Mouse (Mus musculus): ENCODE measurements around the gene Rabac1. TPM values are rescaled to one million over a fixed set of nuclear protein-coding genes. Genes with fewer than 3 reads are reported as not detected.

The Rabac1 gene
- polyA plus RNA-seq, 1 experiment from 2014 or later = 275 TPM

GRCm38 (mm10) chr7:24949958-24950623, 22.5 kb downstream of the Rabac1 start:
- peak; percentile 39 for ATAC-seq (replicated peaks; ENCODE audit: extremely low read depth, insufficient read depth, low FRiP score)
- H3K27ac ChIP-seq (ENCODE audit: low read length) = no peak overlapping the region

GRCm38 (mm10) chr7:24948774-24949173, 23.8 kb downstream of the Rabac1 start:
- WGBS = 4% methylated on average over 28 of the region's 29 CpGs
- 0 out of 2 replicates have a peak, but pooled peaks cover 2% of the 10 kb centered on the region for H3K9me3 ChIP-seq (replicated peaks; ENCODE audit: control insufficient read depth, low read length)
- no peak overlapping the region for H3K9ac ChIP-seq (ENCODE audit: low read length)
- peaks cover 6% of the 10 kb centered on the region for H3K4me1 ChIP-seq (ENCODE audit: control insufficient read depth, insufficient read depth, low read length)
- peaks cover 97% of the 10 kb centered on the region for H3K27me3 ChIP-seq (ENCODE audit: control insufficient read depth, insufficient read depth, low read length)
- H3K4me3 ChIP-seq (ENCODE audit: low read length) = no peak overlapping the region
- no peak overlapping the region for H3K27ac ChIP-seq (ENCODE audit: low read length)
- H3K36me3 ChIP-seq (ENCODE audit: control insufficient read depth, insufficient read depth) = no peaks in the 10 kb centered on the region
- ATAC-seq (replicated peaks; ENCODE audit: extremely low read depth, insufficient read depth, low FRiP score) = no peak
- no peak overlapping the region for H3K4me2 ChIP-seq (ENCODE audit: low read depth, low read length)

More at GRCm38 (mm10) chr7:24949958-24950623, 22.5 kb downstream of the Rabac1 start:
- 2% methylated on average over 8 of the region's 8 CpGs for WGBS
- Histone ChIP-seq H3K27me3 (ENCODE audit: control insufficient read depth, insufficient read depth, low read length) (peaks cover 95% of the 10 kb centered on the region), H3K9ac (ENCODE audit: low read length) (no peak overlapping the region), H3K4me1 (ENCODE audit: control insufficient read depth, insufficient read depth, low read length) (0 out of 2 replicates have a peak, but pooled peaks cover 3% of the 10 kb centered on the region), H3K4me2 (ENCODE audit: low read depth, low read length) (no peak overlapping the region), H3K4me3 (ENCODE audit: low read length) (no peak overlapping the region), H3K9me3 (replicated peaks; ENCODE audit: control insufficient read depth, low read length) (0 out of 2 replicates have a peak, but pooled peaks cover 2% of the 10 kb centered on the region), H3K36me3 (ENCODE audit: control insufficient read depth, insufficient read depth) (no peaks in the 10 kb centered on the region)

DNA sequence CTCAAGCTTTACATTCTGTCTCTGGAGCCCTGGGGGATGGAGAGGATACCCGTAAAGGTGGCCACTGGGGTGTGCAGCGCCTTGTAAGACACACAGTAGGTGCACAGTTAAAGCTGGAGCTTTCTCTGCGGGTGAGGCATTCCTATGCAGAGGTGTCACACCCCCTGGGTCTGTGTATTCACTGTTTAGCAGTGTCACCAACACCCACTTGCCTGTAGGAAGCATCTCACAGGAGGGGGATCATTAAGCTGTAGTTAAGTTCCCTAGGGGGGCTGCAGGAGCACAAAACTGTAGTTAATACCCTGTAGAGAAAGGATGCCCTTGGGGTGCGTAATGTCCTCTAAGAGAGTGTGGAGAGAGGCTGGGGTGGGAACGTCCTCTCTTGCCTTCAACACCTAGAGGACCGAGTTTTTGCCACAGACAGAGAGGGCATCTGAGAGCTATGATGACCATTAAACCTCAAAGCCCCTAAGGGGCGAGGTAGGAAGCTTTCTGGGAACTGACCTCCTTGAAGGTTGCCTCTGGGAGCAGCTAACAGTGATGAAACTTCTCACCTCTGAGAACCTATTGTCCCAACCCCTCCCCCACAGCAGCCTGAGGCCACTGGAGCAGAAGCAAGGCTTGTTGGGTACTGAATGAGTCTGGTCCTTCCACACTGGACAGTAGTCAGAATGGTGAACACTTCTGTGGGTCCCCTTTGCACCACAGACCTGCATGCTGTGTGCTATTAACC, 25.1 kb downstream of the Rabac1 start:
- no peaks in the 10 kb centered on the region for H3K36me3 ChIP-seq (ENCODE audit: control insufficient read depth, insufficient read depth)
- no peak overlapping the region for H3K27ac ChIP-seq (ENCODE audit: low read length)
- peaks cover 99% of the 10 kb centered on the region for H3K27me3 ChIP-seq (ENCODE audit: control insufficient read depth, insufficient read depth, low read length)
- no peak overlapping the region for H3K4me2 ChIP-seq (ENCODE audit: low read depth, low read length)
- H3K4me3 ChIP-seq (ENCODE audit: low read length) = no peak overlapping the region
- H3K9me3 ChIP-seq (replicated peaks; ENCODE audit: control insufficient read depth, low read length) = 0 out of 2 replicates have a peak, but pooled peaks cover 2% of the 10 kb centered on the region
- H3K4me1 ChIP-seq (ENCODE audit: control insufficient read depth, insufficient read depth, low read length) = peaks cover 6% of the 10 kb centered on the region
- WGBS = 4% methylated on average over 7 of the region's 7 CpGs
- ATAC-seq (replicated peaks; ENCODE audit: extremely low read depth, insufficient read depth, low FRiP score) = no peak
- H3K9ac ChIP-seq (ENCODE audit: low read length) = no peak overlapping the region

DNA sequence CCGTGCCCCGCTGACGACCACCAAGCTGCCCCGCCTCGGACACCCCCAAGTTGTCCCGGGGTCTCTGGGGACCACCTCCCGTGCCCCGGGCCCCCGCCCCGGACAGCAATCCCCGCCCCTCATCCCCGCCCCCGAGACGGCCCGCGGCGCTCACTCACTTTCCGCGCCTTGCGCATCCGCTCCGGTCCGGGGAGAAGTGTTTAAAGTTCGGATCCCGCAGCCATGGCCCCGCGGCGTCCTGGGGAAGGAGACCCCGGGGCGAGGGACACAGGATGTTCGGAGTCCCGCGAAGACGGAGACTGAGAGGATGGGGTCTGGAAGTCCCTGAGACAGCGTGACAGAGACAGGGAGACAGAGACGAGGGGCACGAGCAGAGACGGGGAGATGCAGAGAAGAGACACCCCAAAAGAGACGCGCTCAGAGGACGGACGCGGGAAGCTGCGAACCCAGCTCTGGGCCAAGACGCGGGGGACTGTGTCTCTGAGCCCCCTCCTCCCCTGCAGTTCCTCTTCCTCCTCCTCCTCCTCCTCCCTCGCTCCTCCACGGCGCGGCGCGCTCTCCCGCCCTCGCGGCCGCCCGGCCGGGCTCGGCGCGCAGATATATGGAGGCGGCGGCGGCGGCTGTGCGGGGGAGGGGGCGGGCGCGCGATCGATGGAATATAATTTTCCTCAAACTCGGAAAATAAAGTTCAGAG, 28.1 kb downstream of the Rabac1 start, which contains the start of gene Gm4881:
Gene Gm4881, minus strand, starts transcription at position 238 of the 694 bp plus-strand sequence.
- Histone ChIP-seq H3K4me2 (ENCODE audit: low read depth, low read length) (peak within 1 kb of the TSS; percentile 59), H3K36me3 (ENCODE audit: control insufficient read depth, insufficient read depth) (no peaks in the 10 kb centered on the region), H3K27me3 (ENCODE audit: control insufficient read depth, insufficient read depth, low read length) (peaks cover 91% of the 10 kb centered on the region), H3K27ac (ENCODE audit: low read length) (no peak within 1 kb of the TSS), H3K9ac (ENCODE audit: low read length) (peak within 1 kb of the TSS; percentile 2), H3K9me3 (replicated peaks; ENCODE audit: control insufficient read depth, low read length) (0 out of 2 replicates have a peak, but pooled peaks cover 2% of the 10 kb centered on the region), H3K4me1 (ENCODE audit: control insufficient read depth, insufficient read depth, low read length) (peaks cover 6% of the 10 kb centered on the region), H3K4me3 (ENCODE audit: low read length) (peak within 1 kb of the TSS; percentile 50)
- ATAC-seq (replicated peaks; ENCODE audit: extremely low read depth, insufficient read depth, low FRiP score) = no peak
- under 1% methylated on average over 70 of the region's 72 CpGs for WGBS

DNA sequence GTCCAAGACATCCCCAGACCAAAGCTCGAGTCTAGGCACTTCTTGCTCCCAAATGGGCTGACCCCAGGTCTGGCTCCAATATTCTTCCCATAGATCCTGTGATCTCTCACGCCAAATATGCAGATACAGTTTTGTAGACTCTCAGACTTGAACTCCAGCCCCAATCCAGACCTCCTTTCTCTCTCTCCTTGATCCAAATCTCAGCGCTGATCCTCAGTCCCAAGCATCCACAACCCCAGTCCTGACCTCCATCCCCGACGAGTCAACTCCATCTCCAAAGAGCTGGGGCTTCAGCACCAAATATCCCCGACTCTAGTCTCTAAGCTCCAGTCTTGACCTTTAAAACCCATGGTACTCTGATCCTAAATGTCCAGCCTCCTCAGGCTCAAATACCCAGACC, 28.9 kb downstream of the Rabac1 start:
- H3K9ac ChIP-seq (ENCODE audit: low read length) = no peak overlapping the region
- no peaks in the 10 kb centered on the region for H3K36me3 ChIP-seq (ENCODE audit: control insufficient read depth, insufficient read depth)
- WGBS = 11% methylated on average over 6 of the region's 6 CpGs
- peaks cover 89% of the 10 kb centered on the region for H3K27me3 ChIP-seq (ENCODE audit: control insufficient read depth, insufficient read depth, low read length)
- H3K4me3 ChIP-seq (ENCODE audit: low read length) = no peak overlapping the region
- ATAC-seq (replicated peaks; ENCODE audit: extremely low read depth, insufficient read depth, low FRiP score) = no peak
- H3K4me1 ChIP-seq (ENCODE audit: control insufficient read depth, insufficient read depth, low read length) = peaks cover 6% of the 10 kb centered on the region
- H3K27ac ChIP-seq (ENCODE audit: low read length) = no peak overlapping the region
- H3K9me3 ChIP-seq (replicated peaks; ENCODE audit: control insufficient read depth, low read length) = 0 out of 2 replicates have a peak, but pooled peaks cover 2% of the 10 kb centered on the region
- H3K4me2 ChIP-seq (ENCODE audit: low read depth, low read length) = no peak overlapping the region

GRCm38 (mm10) chr7:24931651-24932050, 40.9 kb downstream of the Rabac1 start:
- peaks cover 67% of the 10 kb centered on the region for H3K27me3 ChIP-seq (ENCODE audit: control insufficient read depth, insufficient read depth, low read length)
- H3K4me3 ChIP-seq (ENCODE audit: low read length) = no peak overlapping the region
- no peak for ATAC-seq (replicated peaks; ENCODE audit: extremely low read depth, insufficient read depth, low FRiP score)
- H3K4me1 ChIP-seq (ENCODE audit: control insufficient read depth, insufficient read depth, low read length) = no peaks in the 10 kb centered on the region
- H3K4me2 ChIP-seq (ENCODE audit: low read depth, low read length) = no peak overlapping the region
- H3K27ac ChIP-seq (ENCODE audit: low read length) = no peak overlapping the region
- H3K36me3 ChIP-seq (ENCODE audit: control insufficient read depth, insufficient read depth) = no peaks in the 10 kb centered on the region
- H3K9ac ChIP-seq (ENCODE audit: low read length) = no peak overlapping the region
- H3K9me3 ChIP-seq (replicated peaks; ENCODE audit: control insufficient read depth, low read length) = no peaks in the 10 kb centered on the region
- WGBS = 2% methylated on average over 15 of the region's 15 CpGs

DNA sequence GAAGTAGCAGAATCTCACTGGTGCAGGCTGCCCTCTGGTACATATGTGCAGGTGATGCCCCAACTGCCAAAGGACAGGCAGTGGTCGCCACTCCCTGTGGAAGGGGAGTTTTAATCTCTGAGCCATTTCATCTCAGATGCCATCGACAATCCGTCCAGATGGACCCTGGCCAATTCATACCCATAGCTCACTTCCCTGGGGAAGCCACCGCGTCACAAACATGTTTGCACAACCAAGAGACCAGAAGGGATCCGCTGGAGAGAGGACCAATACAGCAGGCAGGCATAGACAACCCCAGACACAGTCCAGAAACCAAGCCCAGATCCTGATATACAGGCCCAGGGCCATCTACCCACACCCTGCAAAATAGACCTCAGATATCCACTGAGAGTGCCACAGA, 42.1 kb downstream of the Rabac1 start:
- H3K4me2 ChIP-seq (ENCODE audit: low read depth, low read length) = no peak overlapping the region
- no peak overlapping the region for H3K27ac ChIP-seq (ENCODE audit: low read length)
- H3K4me1 ChIP-seq (ENCODE audit: control insufficient read depth, insufficient read depth, low read length) = no peaks in the 10 kb centered on the region
- H3K36me3 ChIP-seq (ENCODE audit: control insufficient read depth, insufficient read depth) = peaks cover 5% of the 10 kb centered on the region
- H3K9me3 ChIP-seq (replicated peaks; ENCODE audit: control insufficient read depth, low read length) = no peaks in the 10 kb centered on the region
- no peak overlapping the region for H3K9ac ChIP-seq (ENCODE audit: low read length)
- H3K4me3 ChIP-seq (ENCODE audit: low read length) = no peak overlapping the region
- H3K27me3 ChIP-seq (ENCODE audit: control insufficient read depth, insufficient read depth, low read length) = peaks cover 62% of the 10 kb centered on the region
- 50% methylated on average over 6 of the region's 6 CpGs for WGBS
- ATAC-seq (replicated peaks; ENCODE audit: extremely low read depth, insufficient read depth, low FRiP score) = no peak

Data from heart, embryonic 16.5 days (tissue).